Mouse (Mus musculus) heart, postnatal 0 days (tissue): Measurements from ENCODE around the gene Cmas.

Source experiments
- CTCF ChIP-seq: IDR thresholded peaks from 2 replicates; pipeline ENCODE4 v1.5.1; 2016; ENCODE audit warnings: antibody characterized with exemption, control low read depth, low read depth
- EP300 ChIP-seq: IDR thresholded peaks from 2 replicates; pipeline ENCODE4 v1.6.1; 2016; ENCODE audit warnings: antibody characterized with exemption, low read depth

DNA sequence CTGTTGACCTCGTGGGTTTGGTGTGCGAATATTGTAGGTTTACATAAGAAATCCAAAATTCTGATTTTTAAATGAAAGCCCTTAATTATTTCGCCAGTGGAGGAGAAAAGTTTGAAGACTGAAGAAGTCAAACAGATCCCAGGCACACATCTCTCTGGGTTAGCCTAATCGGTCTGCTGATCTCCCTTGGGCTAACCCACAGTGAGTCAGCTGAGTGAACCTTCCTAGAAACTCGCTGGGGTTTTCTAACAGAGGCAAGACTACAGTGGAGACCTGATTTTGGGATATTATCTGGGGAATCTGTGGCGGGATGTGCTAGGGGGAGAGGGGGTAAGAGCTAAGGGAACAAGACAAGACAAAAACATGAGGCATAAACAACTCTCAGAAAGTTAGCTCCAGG lies 53.8 kb downstream of the Cmas start:
- TF ChIP-seq CTCF (no peak), EP300 (no peak)
